Mouse (Mus musculus): ENCODE results near the gene Wdr38. TPM values are rescaled to one million over a fixed set of nuclear protein-coding genes. Genes with fewer than 3 reads are reported as not detected.

Gene Wdr38
- polyA plus RNA-seq, 1 experiment from 2014 or later: 0.78 TPM

- no peaks in the 10 kb centered on the region; the same call in 1 of the 2 replicates for H3K4me1 ChIP-seq (replicated peaks; ENCODE audit: control insufficient read depth, insufficient read depth, low read length)
- ATAC-seq: no peak
- WGBS: 56% methylated on average over 3 of the region's 3 CpGs
- H3K27ac ChIP-seq (ENCODE audit: low read depth, low read length): no peak overlapping the region
- no peak overlapping the region for H3K4me2 ChIP-seq (replicated peaks; ENCODE audit: low read depth)
- H3K36me3 ChIP-seq (ENCODE audit: control insufficient read depth, insufficient read depth): peaks cover 38% of the 10 kb centered on the region; the same call in 1 of the 2 replicates
- no peak for TF ChIP-seq CTCF (IDR thresholded peaks at IDR 0.05; ENCODE audit: low read depth)
- no peak overlapping the region for H3K4me3 ChIP-seq (ENCODE audit: low read depth, low read length)
- H3K9ac ChIP-seq (ENCODE audit: low read depth, low read length): no peak overlapping the region
- H3K27me3 ChIP-seq (replicated peaks; ENCODE audit: control insufficient read depth, insufficient read depth, low read length): no peaks in the 10 kb centered on the region
- H3K9me3 ChIP-seq (ENCODE audit: control insufficient read depth): no peaks in the 10 kb centered on the region
Measured at GRCm38 (mm10) chr2:39001866-39002265, 4.6 kb downstream of the Wdr38 start.

- H3K4me3 ChIP-seq (ENCODE audit: low read depth, low read length): peak overlapping the region; percentile 67; the same call in 1 of the 2 replicates
- no peak for ATAC-seq
- H3K9me3 ChIP-seq (ENCODE audit: control insufficient read depth): no peaks in the 10 kb centered on the region
- 0 out of 2 replicates have a peak overlapping the region, but pooled peaks have one; percentile 26 for H3K9ac ChIP-seq (ENCODE audit: low read depth, low read length)
- H3K36me3 ChIP-seq (ENCODE audit: control insufficient read depth, insufficient read depth): peaks cover 38% of the 10 kb centered on the region; the same call in 1 of the 2 replicates
- peak overlapping the region; percentile 87; the same call in 1 of the 2 replicates for H3K4me2 ChIP-seq (replicated peaks; ENCODE audit: low read depth)
- no peak overlapping the region for H3K27ac ChIP-seq (ENCODE audit: low read depth, low read length)
- 29% methylated on average over 8 of the region's 8 CpGs for WGBS
- TF ChIP-seq CTCF (IDR thresholded peaks at IDR 0.05; ENCODE audit: low read depth): no peak
- H3K4me1 ChIP-seq (replicated peaks; ENCODE audit: control insufficient read depth, insufficient read depth, low read length): no peaks in the 10 kb centered on the region
- no peaks in the 10 kb centered on the region for H3K27me3 ChIP-seq (replicated peaks; ENCODE audit: control insufficient read depth, insufficient read depth, low read length)
Measured at GRCm38 (mm10) chr2:39003106-39003505, 5.8 kb downstream of the Wdr38 start.

- Histone ChIP-seq H3K27ac (ENCODE audit: low read depth, low read length) (no peak overlapping the region), H3K4me1 (replicated peaks; ENCODE audit: control insufficient read depth, insufficient read depth, low read length) (no peaks in the 10 kb centered on the region), H3K27me3 (replicated peaks; ENCODE audit: control insufficient read depth, insufficient read depth, low read length) (no peaks in the 10 kb centered on the region), H3K36me3 (ENCODE audit: control insufficient read depth, insufficient read depth) (peaks cover 38% of the 10 kb centered on the region; the same call in 1 of the 2 replicates), H3K9ac (ENCODE audit: low read depth, low read length) (0 out of 2 replicates have a peak overlapping the region, but pooled peaks have one; percentile 72), H3K4me2 (replicated peaks; ENCODE audit: low read depth) (peak overlapping the region; percentile 87), H3K4me3 (ENCODE audit: low read depth, low read length) (peak overlapping the region; percentile 67), H3K9me3 (ENCODE audit: control insufficient read depth) (no peaks in the 10 kb centered on the region)
- WGBS: 52% methylated on average over 5 of the region's 5 CpGs
- no peak for ATAC-seq
- TF ChIP-seq CTCF (IDR thresholded peaks at IDR 0.05; ENCODE audit: low read depth): no peak
Measured at GRCm38 (mm10) chr2:39003512-39003911, 6.2 kb downstream of the Wdr38 start.

- peaks cover 38% of the 10 kb centered on the region; the same call in 1 of the 2 replicates for H3K36me3 ChIP-seq (ENCODE audit: control insufficient read depth, insufficient read depth)
- no peaks in the 10 kb centered on the region for H3K9me3 ChIP-seq (ENCODE audit: control insufficient read depth)
- H3K27me3 ChIP-seq (replicated peaks; ENCODE audit: control insufficient read depth, insufficient read depth, low read length): no peaks in the 10 kb centered on the region
- H3K4me1 ChIP-seq (replicated peaks; ENCODE audit: control insufficient read depth, insufficient read depth, low read length): 0 out of 2 replicates have a peak, but pooled peaks cover 8% of the 10 kb centered on the region
- H3K27ac ChIP-seq (ENCODE audit: low read depth, low read length): peak overlapping the region; percentile 83
- H3K4me3 ChIP-seq (ENCODE audit: low read depth, low read length): peak overlapping the region; percentile 67
- under 1% methylated on average over 11 of the region's 11 CpGs for WGBS
- peak overlapping the region; percentile 87 for H3K4me2 ChIP-seq (replicated peaks; ENCODE audit: low read depth)
- ATAC-seq: 0 out of 2 replicates have a peak, but pooled peaks have one; percentile 1
- peak overlapping the region; percentile 72 for H3K9ac ChIP-seq (ENCODE audit: low read depth, low read length)
- no peak for TF ChIP-seq CTCF (IDR thresholded peaks at IDR 0.05; ENCODE audit: low read depth)
Measured at GRCm38 (mm10) chr2:39004372-39004771, 7.1 kb downstream of the Wdr38 start.

- H3K36me3 ChIP-seq (ENCODE audit: control insufficient read depth, insufficient read depth): peaks cover 32% of the 10 kb centered on the region; the same call in 1 of the 2 replicates
- H3K4me1 ChIP-seq (replicated peaks; ENCODE audit: control insufficient read depth, insufficient read depth, low read length): 0 out of 2 replicates have a peak, but pooled peaks cover 8% of the 10 kb centered on the region
- H3K4me2 ChIP-seq (replicated peaks; ENCODE audit: low read depth): peak within 1 kb of the TSS; percentile 87
- peak within 1 kb of the TSS; percentile 72 for H3K9ac ChIP-seq (ENCODE audit: low read depth, low read length)
- no peak for TF ChIP-seq CTCF (IDR thresholded peaks at IDR 0.05; ENCODE audit: low read depth)
- under 1% methylated on average over 57 of the region's 58 CpGs for WGBS
- peak within 1 kb of the TSS; percentile 67 for H3K4me3 ChIP-seq (ENCODE audit: low read depth, low read length)
- no peaks in the 10 kb centered on the region for H3K9me3 ChIP-seq (ENCODE audit: control insufficient read depth)
- ATAC-seq: peak; percentile 79
- peak within 1 kb of the TSS; percentile 83 for H3K27ac ChIP-seq (ENCODE audit: low read depth, low read length)
- H3K27me3 ChIP-seq (replicated peaks; ENCODE audit: control insufficient read depth, insufficient read depth, low read length): no peaks in the 10 kb centered on the region
Measured at GRCm38 (mm10) chr2:39004880-39005435, 7.7 kb downstream of the Wdr38 start, which contains the start of gene Arpc5l. TSS of gene Arpc5l (plus strand) at chr2:39005348.

- H3K9me3 ChIP-seq (ENCODE audit: control insufficient read depth): no peaks in the 10 kb centered on the region
- peak within 1 kb of the TSS; percentile 67 for H3K4me3 ChIP-seq (ENCODE audit: low read depth, low read length)
- no peaks in the 10 kb centered on the region for H3K27me3 ChIP-seq (replicated peaks; ENCODE audit: control insufficient read depth, insufficient read depth, low read length)
- H3K4me2 ChIP-seq (replicated peaks; ENCODE audit: low read depth): peak within 1 kb of the TSS; percentile 87
- 8% methylated on average over 15 of the region's 15 CpGs for WGBS
- TF ChIP-seq CTCF (IDR thresholded peaks at IDR 0.05; ENCODE audit: low read depth): peak; percentile 60
- H3K27ac ChIP-seq (ENCODE audit: low read depth, low read length): peak within 1 kb of the TSS; percentile 83
- H3K4me1 ChIP-seq (replicated peaks; ENCODE audit: control insufficient read depth, insufficient read depth, low read length): 0 out of 2 replicates have a peak, but pooled peaks cover 8% of the 10 kb centered on the region
- no peak for ATAC-seq
- H3K36me3 ChIP-seq (ENCODE audit: control insufficient read depth, insufficient read depth): peaks cover 25% of the 10 kb centered on the region; the same call in 1 of the 2 replicates
- H3K9ac ChIP-seq (ENCODE audit: low read depth, low read length): peak within 1 kb of the TSS; percentile 72
Measured at GRCm38 (mm10) chr2:39005574-39006079, 8.4 kb downstream of the Wdr38 start, which contains the start of gene Rpl35. TSS of gene Rpl35 (minus strand) at chr2:39005624.
